Comparison of ENCODE assay signal across 8 mouse cellular contexts in genomic region chr3:98042301-98042700, GRCm38 (mm10). TPM values are rescaled to one million over a fixed set of nuclear protein-coding genes. Genes with fewer than 3 reads are reported as not detected.
DNase-seq lines count a peak whose midpoint lies in the region; ATAC-seq and TF ChIP-seq lines count a peak whose summit lies in the region.

No protein-coding gene starts in this region.

- no peak for TF ChIP-seq POLR2A in lung, adult 2 months (IDR thresholded peaks at IDR 0.05; ENCODE audit: borderline replicate concordance, extremely low read depth, low read depth, low read length)

- ATAC-seq in lung, embryonic 16.5 days (ENCODE audit: low read depth), result no peak
- no peak for ATAC-seq in embryonic facial prominence, embryonic 15.5 days (ENCODE audit: insufficient number of reproducible peaks, low FRiP score, low TSS enrichment, low read depth)
- no peak for ATAC-seq in hindbrain, embryonic 14.5 days (ENCODE audit: low FRiP score)
- no peak for ATAC-seq in neural tube, embryonic 15.5 days (ENCODE audit: low FRiP score)

- no peak for DNase-seq in lung, adult 2 months
- no peak for DNase-seq in hindbrain, embryonic 14.5 days (ENCODE audit: low spot score)
- DNase-seq in embryo, embryonic 10.5 days (ENCODE audit: low spot score), result no peak
- no peak for DNase-seq in layer of hippocampus, adult 11-12 months (ENCODE audit: low spot score)
- DNase-seq in gastrocnemius, postnatal 10 days, result no peak

- 46% methylated on average over 6 of the region's 6 CpGs for WGBS in lung, embryonic 16.5 days
- WGBS in lung, adult 2 months, result 54% methylated on average over 6 of the region's 6 CpGs
- 24% methylated on average over 6 of the region's 6 CpGs for WGBS in embryonic facial prominence, embryonic 15.5 days
- WGBS in hindbrain, embryonic 14.5 days, result 55% methylated on average over 6 of the region's 6 CpGs
- WGBS in neural tube, embryonic 15.5 days, result 69% methylated on average over 6 of the region's 6 CpGs

- TF ChIP-seq CTCF in lung, adult 2 months (IDR thresholded peaks at IDR 0.05; ENCODE audit: insufficient read depth, low read length), result no peak

- H3K27me3 ChIP-seq in lung, embryonic 16.5 days (ENCODE audit: control insufficient read depth, insufficient read depth, low read depth, low read length), result no peaks in the 10 kb centered on the region
- no peaks in the 10 kb centered on the region for H3K27me3 ChIP-seq in embryonic facial prominence, embryonic 15.5 days
- no peaks in the 10 kb centered on the region for H3K27me3 ChIP-seq in hindbrain, embryonic 14.5 days (ENCODE audit: control insufficient read depth, insufficient read depth, low read length)
- H3K27me3 ChIP-seq in neural tube, embryonic 15.5 days (replicated peaks), result no peaks in the 10 kb centered on the region

- no peak overlapping the region for H3K9ac ChIP-seq in lung, embryonic 16.5 days (ENCODE audit: low read length)
- no peak overlapping the region for H3K9ac ChIP-seq in embryonic facial prominence, embryonic 15.5 days
- H3K9ac ChIP-seq in hindbrain, embryonic 14.5 days, result no peak overlapping the region
- H3K9ac ChIP-seq in neural tube, embryonic 15.5 days (replicated peaks), result no peak overlapping the region

- peak overlapping the region; percentile 35 for H3K4me2 ChIP-seq in lung, embryonic 16.5 days (ENCODE audit: low read depth, low read length)
- peak overlapping the region; percentile 34 for H3K4me2 ChIP-seq in embryonic facial prominence, embryonic 15.5 days (replicated peaks)
- peak overlapping the region; percentile 19; the same call in 1 of the 2 replicates for H3K4me2 ChIP-seq in hindbrain, embryonic 14.5 days (replicated peaks)
- peak overlapping the region; percentile 15; the same call in 1 of the 2 replicates for H3K4me2 ChIP-seq in neural tube, embryonic 15.5 days

- H3K9me3 ChIP-seq in lung, embryonic 16.5 days (ENCODE audit: control insufficient read depth, low read length), result no peaks in the 10 kb centered on the region; the same call in 1 of the 2 replicates
- no peaks in the 10 kb centered on the region for H3K9me3 ChIP-seq in embryonic facial prominence, embryonic 15.5 days (replicated peaks)
- no peaks in the 10 kb centered on the region for H3K9me3 ChIP-seq in hindbrain, embryonic 14.5 days (ENCODE audit: control insufficient read depth, low read length)
- H3K9me3 ChIP-seq in neural tube, embryonic 15.5 days (replicated peaks), result no peaks in the 10 kb centered on the region

- peak overlapping the region; percentile 68 for H3K27ac ChIP-seq in lung, embryonic 16.5 days (ENCODE audit: low read length)
- peak overlapping the region; percentile 78 for H3K27ac ChIP-seq in embryonic facial prominence, embryonic 15.5 days (replicated peaks)
- H3K27ac ChIP-seq in hindbrain, embryonic 14.5 days, result peak overlapping the region; percentile 64
- peak overlapping the region; percentile 75 for H3K27ac ChIP-seq in neural tube, embryonic 15.5 days (replicated peaks)

- H3K4me1 ChIP-seq in lung, embryonic 16.5 days (replicated peaks; ENCODE audit: control insufficient read depth, insufficient read depth, low read length), result peaks cover 66% of the 10 kb centered on the region
- H3K4me1 ChIP-seq in lung, adult 2 months (ENCODE audit: control insufficient read depth, insufficient read depth, low read length), result peaks cover 37% of the 10 kb centered on the region
- H3K4me1 ChIP-seq in embryonic facial prominence, embryonic 15.5 days, result peaks cover 77% of the 10 kb centered on the region
- H3K4me1 ChIP-seq in hindbrain, embryonic 14.5 days (replicated peaks; ENCODE audit: control insufficient read depth, insufficient read depth, low read length), result peaks cover 24% of the 10 kb centered on the region
- peaks cover 57% of the 10 kb centered on the region for H3K4me1 ChIP-seq in neural tube, embryonic 15.5 days

- H3K36me3 ChIP-seq in lung, embryonic 16.5 days (ENCODE audit: control insufficient read depth, insufficient read depth, low read length), result no peaks in the 10 kb centered on the region
- H3K36me3 ChIP-seq in embryonic facial prominence, embryonic 15.5 days, result no peaks in the 10 kb centered on the region
- no peaks in the 10 kb centered on the region for H3K36me3 ChIP-seq in hindbrain, embryonic 14.5 days (replicated peaks; ENCODE audit: control insufficient read depth, insufficient read depth)
- H3K36me3 ChIP-seq in neural tube, embryonic 15.5 days, result no peaks in the 10 kb centered on the region

- no peak overlapping the region; the same call in 1 of the 2 replicates for H3K4me3 ChIP-seq in lung, embryonic 16.5 days (ENCODE audit: low read length)
- H3K4me3 ChIP-seq in lung, adult 2 months (replicated peaks; ENCODE audit: extremely low read depth, low read depth, low read length), result no peak overlapping the region
- H3K4me3 ChIP-seq in embryonic facial prominence, embryonic 15.5 days (replicated peaks), result peak overlapping the region; percentile 8; the same call in 1 of the 2 replicates
- no peak overlapping the region for H3K4me3 ChIP-seq in hindbrain, embryonic 14.5 days (replicated peaks; ENCODE audit: low read length)
- no peak overlapping the region for H3K4me3 ChIP-seq in neural tube, embryonic 15.5 days (replicated peaks)

RNA-seq across cellular contexts. Expression of gene Notch2, which starts 29.0 kb away (rescaled TPM):
- 34.1 and 35.7 TPM in 2 replicates for polyA plus RNA-seq in lung, embryonic 16.5 days (2015; fragmentation: Nextera tagmentation; extraction: Ambion mirVana)
- polyA plus RNA-seq in lung, adult 2 months (2012; rRNA removed), result 43.0 and 48.7 TPM in 2 replicates
- 30.6 and 31.8 TPM in 2 replicates for polyA plus RNA-seq in embryonic facial prominence, embryonic 15.5 days (2015; fragmentation: Nextera tagmentation; extraction: Ambion mirVana)
- polyA plus RNA-seq in hindbrain, embryonic 14.5 days (2014; fragmentation: Nextera tagmentation; extraction: Ambion mirVana), result 14.8 and 15.2 TPM in 2 replicates
- 9.0 and 11.3 TPM in 2 replicates for polyA plus RNA-seq in neural tube, embryonic 15.5 days (2015; fragmentation: Nextera tagmentation; extraction: Ambion mirVana)
- 10 to 100 TPM; 32.0 to 42.1 TPM for total RNA-seq in gastrocnemius, postnatal 10 days (2021)
